Mouse (Mus musculus): Measurements from ENCODE around the gene C2. TPM values are rescaled to one million over a fixed set of nuclear protein-coding genes. Genes with fewer than 3 reads are reported as not detected.
"Not testable (repeated sequence)": the region's sequence is repeated elsewhere in the genome, so short reads cannot be mapped to it uniquely, and the experiment has no call there.

C2 gene
- total and polyA plus RNA-seq, 2 experiments from 2014 or later = 2.9 to 7.0 TPM

DNA sequence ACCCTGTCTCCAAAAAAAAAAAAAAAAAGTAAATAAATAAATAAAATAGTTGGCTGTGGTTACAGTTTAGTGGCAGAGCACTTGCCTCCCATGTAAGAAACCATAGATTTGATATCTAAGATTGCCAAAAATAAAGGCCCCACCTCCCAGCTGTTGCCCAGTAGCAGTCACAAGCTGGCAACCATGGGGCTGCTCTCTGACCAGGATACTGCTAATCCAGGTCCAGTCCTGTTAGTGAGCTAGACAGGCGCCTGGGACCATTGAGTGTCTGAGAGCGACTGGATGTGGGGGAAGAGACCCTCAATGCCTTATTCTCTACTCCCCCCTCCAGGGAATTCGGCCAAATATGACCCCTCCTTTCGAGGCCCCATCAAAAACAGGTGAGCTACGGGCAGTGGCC is 18.3 kb upstream of the C2 start:
- no peak overlapping the region for H3K4me2 ChIP-seq (ENCODE audit: low read depth, low read length, poor library complexity, severe bottlenecking)
- H3K27me3 ChIP-seq (ENCODE audit: insufficient read depth, low read length) = no peaks in the 10 kb centered on the region
- H3K4me1 ChIP-seq (ENCODE audit: insufficient read depth, low read length) = no peaks in the 10 kb centered on the region
- H3K9ac ChIP-seq (replicated peaks; ENCODE audit: low read length, poor library complexity, severe bottlenecking) = no peak overlapping the region
- H3K27ac ChIP-seq (ENCODE audit: low read depth, low read length) = no peak overlapping the region
- peaks cover 25% of the 10 kb centered on the region for H3K36me3 ChIP-seq (ENCODE audit: insufficient read depth, low read length)
- no peak for TF ChIP-seq CTCF (IDR thresholded peaks at IDR 0.05)
- H3K4me3 ChIP-seq (ENCODE audit: low read depth, low read length) = no peak overlapping the region
- ATAC-seq (ENCODE audit: low FRiP score) = no peak
- 87% methylated on average over 5 of the region's 5 CpGs for WGBS
- H3K9me3 ChIP-seq (ENCODE audit: low read length) = no peaks in the 10 kb centered on the region
- no peak for DNase-seq (ENCODE audit: low spot score)

DNA sequence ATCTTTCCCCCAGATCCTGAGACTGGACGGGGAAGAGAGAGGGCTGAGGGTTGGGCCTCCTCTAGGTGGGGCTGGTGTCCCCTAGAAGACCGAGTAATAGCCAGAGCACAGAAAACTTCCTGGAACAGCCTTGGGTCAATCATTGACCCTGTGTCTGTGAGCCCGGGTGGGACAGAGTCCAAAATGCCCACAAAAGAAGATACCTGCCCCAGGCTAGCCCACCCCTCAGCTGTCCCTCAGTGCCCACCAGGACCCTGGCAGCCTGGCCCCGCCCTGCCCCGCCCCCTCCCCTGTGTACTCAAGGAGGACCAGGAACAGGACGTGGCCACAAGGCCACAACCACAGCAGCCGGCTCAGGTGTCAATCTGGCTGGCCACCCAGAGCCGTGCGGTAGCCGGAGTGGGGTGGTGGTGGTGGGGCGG is 17.4 kb upstream of the C2 start:
- no peak overlapping the region for H3K27ac ChIP-seq (ENCODE audit: low read depth, low read length)
- DNase-seq (ENCODE audit: low spot score) (no peak), ATAC-seq (ENCODE audit: low FRiP score) (no peak)
- no peak overlapping the region for H3K4me2 ChIP-seq (ENCODE audit: low read depth, low read length, poor library complexity, severe bottlenecking)
- no peaks in the 10 kb centered on the region for H3K9me3 ChIP-seq (ENCODE audit: low read length)
- H3K4me1 ChIP-seq (ENCODE audit: insufficient read depth, low read length) = no peaks in the 10 kb centered on the region
- no peak overlapping the region for H3K4me3 ChIP-seq (ENCODE audit: low read depth, low read length)
- H3K9ac ChIP-seq (replicated peaks; ENCODE audit: low read length, poor library complexity, severe bottlenecking) = no peak overlapping the region
- no peaks in the 10 kb centered on the region for H3K27me3 ChIP-seq (ENCODE audit: insufficient read depth, low read length)
- peaks cover 34% of the 10 kb centered on the region for H3K36me3 ChIP-seq (ENCODE audit: insufficient read depth, low read length)
- TF ChIP-seq CTCF (IDR thresholded peaks at IDR 0.05) = peak; percentile 28; the same call in 1 of the 2 replicates
- 24% methylated on average over 11 of the region's 11 CpGs for WGBS

DNA sequence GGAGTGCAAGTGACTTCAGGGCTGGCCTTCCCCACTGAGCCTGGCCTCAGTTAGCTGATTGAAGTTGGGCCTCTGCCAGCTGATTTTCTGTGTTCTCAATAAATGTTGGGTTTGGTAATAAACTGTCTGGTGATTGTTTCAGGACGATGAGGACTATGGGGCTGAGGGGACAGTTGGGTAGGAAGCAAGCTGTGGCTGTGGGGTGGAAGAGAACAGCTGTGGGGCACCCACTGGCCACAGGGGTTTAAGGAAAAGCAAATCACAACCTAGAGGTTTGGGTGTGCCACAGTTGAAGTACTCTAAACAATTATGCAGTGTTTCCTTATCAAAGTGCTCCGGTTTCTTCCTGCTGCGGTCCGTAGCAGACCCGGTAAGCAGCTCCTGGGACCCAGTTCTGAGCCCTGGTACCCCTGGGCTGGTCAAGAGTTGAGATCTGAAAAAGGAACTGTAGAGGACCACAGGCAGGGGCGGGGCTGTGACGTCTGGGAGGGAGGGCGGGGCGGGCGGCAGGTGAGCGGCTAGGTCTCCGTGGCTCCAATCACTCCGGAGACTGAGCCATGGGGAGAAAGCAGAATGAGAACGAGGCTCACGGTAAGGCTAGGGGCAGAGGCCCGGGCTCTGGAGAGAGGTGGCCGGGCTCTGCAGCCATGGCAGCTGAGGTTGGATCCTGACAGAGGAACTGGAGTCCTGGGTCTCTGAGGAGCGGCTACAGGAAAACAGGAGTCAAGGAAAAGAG is 16.0 kb upstream of the C2 start, which contains the start of gene Slc44a4:
Gene Slc44a4, plus strand, starts transcription at position 537 of the 736 bp plus-strand sequence.
- 40% methylated on average over 18 of the region's 18 CpGs for WGBS
- no peak within 1 kb of the TSS for H3K9ac ChIP-seq (replicated peaks; ENCODE audit: low read length, poor library complexity, severe bottlenecking)
- no peak within 1 kb of the TSS for H3K27ac ChIP-seq (ENCODE audit: low read depth, low read length)
- H3K4me2 ChIP-seq (ENCODE audit: low read depth, low read length, poor library complexity, severe bottlenecking) = no peak within 1 kb of the TSS
- no peaks in the 10 kb centered on the region for H3K4me1 ChIP-seq (ENCODE audit: insufficient read depth, low read length)
- H3K36me3 ChIP-seq (ENCODE audit: insufficient read depth, low read length) = peaks cover 44% of the 10 kb centered on the region
- ATAC-seq (ENCODE audit: low FRiP score) (no peak), DNase-seq (ENCODE audit: low spot score) (no peak)
- H3K27me3 ChIP-seq (ENCODE audit: insufficient read depth, low read length) = no peaks in the 10 kb centered on the region
- H3K9me3 ChIP-seq (ENCODE audit: low read length) = no peaks in the 10 kb centered on the region
- TF ChIP-seq CTCF (IDR thresholded peaks at IDR 0.05) = no peak
- no peak within 1 kb of the TSS for H3K4me3 ChIP-seq (ENCODE audit: low read depth, low read length)

DNA sequence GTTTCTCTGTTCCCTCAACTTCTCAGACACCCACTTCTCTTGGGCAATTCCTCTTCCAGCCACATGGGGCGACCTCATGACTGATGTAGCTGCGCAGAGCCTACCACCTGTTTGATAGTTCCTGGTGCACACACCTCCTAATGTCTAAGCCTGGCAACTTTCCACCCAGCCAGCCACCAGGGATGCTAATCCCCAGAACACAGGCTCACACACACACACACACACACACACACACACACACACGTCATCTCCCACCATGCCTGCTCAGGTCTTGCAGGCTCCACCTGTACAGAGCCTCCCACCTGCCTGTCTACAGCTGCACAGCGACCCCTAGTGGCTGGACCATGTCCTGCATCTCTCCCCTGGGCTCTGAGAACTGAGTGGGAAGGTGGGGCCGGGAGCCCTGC is 13.9 kb upstream of the C2 start:
- H3K27me3 ChIP-seq (ENCODE audit: insufficient read depth, low read length) = no peaks in the 10 kb centered on the region
- no peak overlapping the region for H3K4me2 ChIP-seq (ENCODE audit: low read depth, low read length, poor library complexity, severe bottlenecking)
- no peaks in the 10 kb centered on the region for H3K9me3 ChIP-seq (ENCODE audit: low read length)
- H3K4me3 ChIP-seq (ENCODE audit: low read depth, low read length) = no peak overlapping the region
- 37% methylated on average over 5 of the region's 5 CpGs for WGBS
- DNase-seq (ENCODE audit: low spot score) (peak; percentile 58), ATAC-seq (ENCODE audit: low FRiP score) (peak; percentile 53; the same call in 1 of the 2 replicates)
- H3K4me1 ChIP-seq (ENCODE audit: insufficient read depth, low read length) = no peaks in the 10 kb centered on the region
- TF ChIP-seq CTCF (IDR thresholded peaks at IDR 0.05) = peak; percentile 86
- no peak overlapping the region for H3K27ac ChIP-seq (ENCODE audit: low read depth, low read length)
- no peak overlapping the region for H3K9ac ChIP-seq (replicated peaks; ENCODE audit: low read length, poor library complexity, severe bottlenecking)
- H3K36me3 ChIP-seq (ENCODE audit: insufficient read depth, low read length) = peaks cover 65% of the 10 kb centered on the region

DNA sequence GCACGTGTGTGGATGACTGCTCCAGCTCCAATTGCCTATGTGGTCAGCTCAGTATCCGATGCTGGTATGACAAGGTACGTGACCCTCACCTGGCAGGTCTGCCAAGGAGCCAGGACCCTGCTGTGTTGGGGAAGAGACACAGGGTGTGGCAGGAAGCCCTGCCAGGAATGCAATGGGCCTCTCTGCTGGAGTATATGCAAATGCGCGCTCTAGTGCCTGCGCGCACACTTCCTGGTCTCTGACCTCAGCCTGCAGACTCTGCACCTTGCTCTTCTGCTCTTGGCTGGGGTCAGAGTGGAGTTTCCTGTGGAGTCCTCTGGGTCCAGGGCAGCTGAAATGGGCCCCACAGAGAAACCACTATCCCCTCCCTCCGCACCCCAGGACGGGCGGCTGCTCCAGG is 12.9 kb upstream of the C2 start:
- ATAC-seq (ENCODE audit: low FRiP score) (no peak), DNase-seq (ENCODE audit: low spot score) (no peak)
- TF ChIP-seq CTCF (IDR thresholded peaks at IDR 0.05) = no peak
- Histone ChIP-seq H3K4me2 (ENCODE audit: low read depth, low read length, poor library complexity, severe bottlenecking) (no peak overlapping the region), H3K4me1 (ENCODE audit: insufficient read depth, low read length) (no peaks in the 10 kb centered on the region), H3K27me3 (ENCODE audit: insufficient read depth, low read length) (no peaks in the 10 kb centered on the region), H3K9ac (replicated peaks; ENCODE audit: low read length, poor library complexity, severe bottlenecking) (no peak overlapping the region), H3K9me3 (ENCODE audit: low read length) (no peaks in the 10 kb centered on the region), H3K36me3 (ENCODE audit: insufficient read depth, low read length) (peaks cover 75% of the 10 kb centered on the region), H3K27ac (ENCODE audit: low read depth, low read length) (no peak overlapping the region), H3K4me3 (ENCODE audit: low read depth, low read length) (no peak overlapping the region)
- WGBS = 86% methylated on average over 10 of the region's 10 CpGs

DNA sequence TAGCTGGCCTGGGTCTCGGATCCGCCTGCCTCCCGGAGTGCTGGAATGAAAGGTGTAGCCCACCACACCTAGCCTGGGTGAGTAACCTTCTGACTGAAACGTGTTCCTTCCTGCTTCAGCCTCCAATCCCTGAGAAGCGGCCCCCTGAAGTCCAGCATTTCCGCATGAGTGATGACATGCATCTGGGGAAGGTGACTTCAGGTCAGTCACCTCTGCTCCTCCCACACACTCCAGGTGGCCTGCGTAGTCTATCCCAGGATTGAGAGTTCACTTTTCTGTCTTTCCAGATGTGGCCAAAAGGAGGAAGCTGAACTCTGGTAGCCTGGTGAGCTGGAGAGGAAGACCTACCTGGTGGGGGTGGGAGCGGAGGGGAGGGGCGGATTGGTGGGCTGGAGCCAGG is 4.8 kb upstream of the C2 start:
- DNase-seq (ENCODE audit: low spot score) = no peak
- H3K27ac ChIP-seq (ENCODE audit: low read depth, low read length) = no peak overlapping the region
- WGBS = 94% methylated on average over 9 of the region's 9 CpGs
- no peak for TF ChIP-seq CTCF (IDR thresholded peaks at IDR 0.05)
- H3K4me2 ChIP-seq (ENCODE audit: low read depth, low read length, poor library complexity, severe bottlenecking) = no peak overlapping the region
- no peak overlapping the region for H3K9ac ChIP-seq (replicated peaks; ENCODE audit: low read length, poor library complexity, severe bottlenecking)
- no peaks in the 10 kb centered on the region for H3K27me3 ChIP-seq (ENCODE audit: insufficient read depth, low read length)
- no peaks in the 10 kb centered on the region for H3K9me3 ChIP-seq (ENCODE audit: low read length)
- no peak overlapping the region for H3K4me3 ChIP-seq (ENCODE audit: low read depth, low read length)
- peaks cover 36% of the 10 kb centered on the region for H3K36me3 ChIP-seq (ENCODE audit: insufficient read depth, low read length)
- ATAC-seq (ENCODE audit: low FRiP score) = no peak
- no peaks in the 10 kb centered on the region for H3K4me1 ChIP-seq (ENCODE audit: insufficient read depth, low read length)

DNA sequence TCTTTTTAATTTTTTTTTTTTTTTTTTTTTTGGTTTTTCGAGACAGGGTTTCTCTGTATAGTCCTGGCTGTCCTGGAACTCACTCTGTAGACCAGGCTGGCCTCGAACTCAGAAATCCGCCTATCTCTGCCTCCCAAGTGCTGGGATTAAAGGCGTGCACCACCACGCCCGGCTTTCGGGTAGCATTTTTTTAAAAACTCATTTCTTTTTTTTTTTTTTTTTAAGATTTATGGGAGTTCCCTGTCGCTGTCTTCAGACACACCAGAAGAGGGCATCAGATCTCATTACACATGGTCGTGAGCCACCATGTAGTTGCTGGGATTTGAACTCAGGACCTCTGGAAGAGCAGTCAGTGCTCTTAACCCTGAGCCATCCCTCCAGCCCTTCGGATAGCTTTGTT is 3.9 kb upstream of the C2 start:
- H3K4me3 ChIP-seq (ENCODE audit: low read depth, low read length); DNase-seq (ENCODE audit: low spot score); ATAC-seq (ENCODE audit: low FRiP score); H3K9ac ChIP-seq (replicated peaks; ENCODE audit: low read length, poor library complexity, severe bottlenecking); H3K9me3 ChIP-seq (ENCODE audit: low read length); H3K27me3 ChIP-seq (ENCODE audit: insufficient read depth, low read length); H3K4me1 ChIP-seq (ENCODE audit: insufficient read depth, low read length); H3K27ac ChIP-seq (ENCODE audit: low read depth, low read length); H3K4me2 ChIP-seq (ENCODE audit: low read depth, low read length, poor library complexity, severe bottlenecking): not testable (repeated sequence)
- 97% methylated on average over 9 of the region's 10 CpGs for WGBS
- H3K36me3 ChIP-seq (ENCODE audit: insufficient read depth, low read length) = peaks cover 26% of the 10 kb centered on the region

DNA sequence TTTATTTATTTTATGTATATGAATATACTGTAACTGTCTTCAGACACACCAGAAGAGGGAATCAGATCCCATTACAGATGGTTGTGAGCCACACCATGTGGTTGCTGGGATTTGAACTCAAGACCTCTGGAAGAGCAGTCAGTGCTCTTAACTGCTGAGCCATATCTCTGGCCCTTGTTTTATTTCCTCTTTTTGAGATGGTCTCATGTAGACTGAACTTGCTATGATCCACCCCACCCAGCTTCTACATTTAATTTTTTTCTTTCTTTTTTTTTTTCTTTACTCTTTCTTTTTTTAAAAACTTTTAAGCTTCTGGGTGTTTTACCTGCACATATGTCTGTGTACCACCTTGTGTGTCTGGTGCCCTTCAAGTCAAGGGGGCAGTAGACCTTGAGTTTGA is 2.8 kb upstream of the C2 start:
- not testable (repeated sequence) for H3K4me2 ChIP-seq (ENCODE audit: low read depth, low read length, poor library complexity, severe bottlenecking); H3K4me3 ChIP-seq (ENCODE audit: low read depth, low read length); H3K27me3 ChIP-seq (ENCODE audit: insufficient read depth, low read length); H3K27ac ChIP-seq (ENCODE audit: low read depth, low read length); H3K9me3 ChIP-seq (ENCODE audit: low read length); DNase-seq (ENCODE audit: low spot score); ATAC-seq (ENCODE audit: low FRiP score); H3K9ac ChIP-seq (replicated peaks; ENCODE audit: low read length, poor library complexity, severe bottlenecking)
- Histone ChIP-seq H3K4me1 (ENCODE audit: insufficient read depth, low read length) (peaks cover 12% of the 10 kb centered on the region), H3K36me3 (ENCODE audit: insufficient read depth, low read length) (peaks cover 15% of the 10 kb centered on the region)
